Mouse (Mus musculus): ENCODE measurements at regions not wholly inside any gene's neighbourhood (a gene's known extent, or its start where the extent isn't known, plus 50 kb on each side); places are given as distances from the start of the nearest gene placed in this dataset.
"Not testable (repeated sequence)": the region's sequence is repeated elsewhere in the genome, so short reads cannot be mapped to it uniquely, and the experiment has no call there.

DNA sequence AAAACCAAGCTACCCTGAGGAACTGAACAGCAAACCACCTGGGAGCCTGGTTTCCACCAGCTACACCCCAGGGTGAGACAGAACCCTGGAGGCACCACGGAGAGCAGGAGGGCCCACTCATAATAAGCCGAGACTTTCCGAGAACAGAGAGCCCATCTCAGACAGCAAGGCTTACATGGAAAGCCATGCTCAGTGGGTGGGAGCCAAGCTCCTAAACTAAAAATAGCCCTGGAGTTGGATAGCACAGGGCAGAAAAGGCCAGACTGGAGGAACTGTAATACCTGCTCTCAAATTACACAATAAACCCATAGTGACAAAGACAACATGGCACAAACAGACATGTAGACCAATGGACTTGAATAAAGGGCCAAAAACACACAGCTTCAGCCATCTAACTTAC lies 69.9 kb downstream of the Fbxo4 start:
- 40% methylated on average over 3 of the region's 3 CpGs for WGBS
- H3K27ac ChIP-seq (ENCODE audit: low read length), result no peak overlapping the region
- H3K27me3 ChIP-seq (ENCODE audit: control insufficient read depth, insufficient read depth, low read length), result no peaks in the 10 kb centered on the region
- H3K4me1 ChIP-seq (ENCODE audit: control insufficient read depth, insufficient read depth, low read length), result peaks cover 14% of the 10 kb centered on the region
- H3K9me3 ChIP-seq (replicated peaks; ENCODE audit: control insufficient read depth, low read length), result no peaks in the 10 kb centered on the region
- ATAC-seq (replicated peaks; ENCODE audit: extremely low read depth, insufficient read depth, low FRiP score), result no peak
- H3K4me2 ChIP-seq (ENCODE audit: low read depth, low read length), result no peak overlapping the region
- no peaks in the 10 kb centered on the region for H3K36me3 ChIP-seq (ENCODE audit: control insufficient read depth, insufficient read depth)
- no peak overlapping the region for H3K9ac ChIP-seq (ENCODE audit: low read length)
- H3K4me3 ChIP-seq (ENCODE audit: low read length), result no peak overlapping the region

DNA sequence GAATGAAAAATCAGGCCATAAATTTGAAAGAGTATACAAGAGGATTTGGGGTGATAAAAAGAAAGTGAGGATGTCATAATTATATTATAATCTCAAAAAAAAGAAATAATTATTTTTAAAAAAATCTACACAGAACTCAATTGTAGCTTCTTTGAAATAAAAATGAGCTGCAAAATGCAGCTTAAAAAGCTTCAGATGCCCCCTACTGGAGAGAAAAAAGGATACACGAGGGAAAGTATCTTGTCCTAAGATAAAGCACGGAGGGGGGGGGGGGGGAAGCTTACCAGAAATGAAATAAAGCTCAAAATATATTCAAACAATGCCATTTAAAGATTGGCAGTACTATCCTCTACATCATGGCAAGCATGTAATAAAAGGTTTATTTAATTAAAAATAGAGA lies 70.7 kb downstream of the Fbxo4 start:
- no peaks in the 10 kb centered on the region for H3K9me3 ChIP-seq (replicated peaks; ENCODE audit: control insufficient read depth, low read length)
- no peaks in the 10 kb centered on the region for H3K27me3 ChIP-seq (ENCODE audit: control insufficient read depth, insufficient read depth, low read length)
- no peaks in the 10 kb centered on the region for H3K36me3 ChIP-seq (ENCODE audit: control insufficient read depth, insufficient read depth)
- H3K4me3 ChIP-seq (ENCODE audit: low read length), result no peak overlapping the region
- H3K4me1 ChIP-seq (ENCODE audit: control insufficient read depth, insufficient read depth, low read length), result peaks cover 14% of the 10 kb centered on the region
- no peak overlapping the region for H3K4me2 ChIP-seq (ENCODE audit: low read depth, low read length)
- no peak for ATAC-seq (replicated peaks; ENCODE audit: extremely low read depth, insufficient read depth, low FRiP score)
- H3K9ac ChIP-seq (ENCODE audit: low read length), result no peak overlapping the region
- no peak overlapping the region for H3K27ac ChIP-seq (ENCODE audit: low read length)
- 10% methylated on average over 2 of the region's 2 CpGs for WGBS

DNA sequence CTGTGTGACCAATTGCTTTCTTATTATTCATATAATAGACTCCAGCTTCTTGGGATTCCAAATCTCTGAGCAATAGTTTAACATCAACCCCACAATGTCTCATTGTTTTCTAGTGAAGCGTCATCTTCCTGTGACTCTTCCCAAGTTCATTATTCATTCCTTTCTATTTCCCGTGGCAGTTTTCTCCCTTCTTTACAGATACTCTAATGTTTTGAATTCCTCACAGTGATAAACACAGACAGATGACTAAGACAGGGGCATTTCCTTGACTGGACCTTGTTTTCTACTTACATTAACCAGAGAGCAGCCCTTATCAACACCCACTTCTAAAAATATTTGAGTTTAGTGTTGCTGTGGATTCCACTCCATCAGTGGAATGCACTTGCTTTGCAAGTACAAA lies 73.8 kb downstream of the Fbxo4 start:
- H3K4me2 ChIP-seq (ENCODE audit: low read depth, low read length), result no peak overlapping the region; the same call in 1 of the 2 replicates

DNA sequence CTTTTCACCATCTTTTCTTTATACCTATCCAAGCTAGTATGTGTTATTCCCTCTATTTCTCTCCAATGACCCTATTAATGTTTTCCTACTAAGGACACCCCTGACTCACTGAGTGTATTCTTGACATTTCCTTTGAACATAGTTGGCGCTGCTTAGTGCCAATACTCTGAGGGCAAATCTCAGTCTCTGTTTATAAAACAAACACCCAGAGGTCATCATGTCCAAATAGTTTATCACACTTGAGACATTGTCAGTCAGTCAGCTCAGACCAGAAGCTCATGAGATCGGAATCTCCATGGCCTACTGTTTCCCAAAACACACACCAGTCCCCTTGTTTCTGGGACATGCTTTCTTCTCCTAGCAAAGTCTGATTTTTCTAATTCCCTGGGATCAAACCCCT lies 100.9 kb downstream of the Fbxo4 start:
- Histone ChIP-seq H3K4me1 (ENCODE audit: control insufficient read depth, insufficient read depth, low read length) (peaks cover 2% of the 10 kb centered on the region; the same call in 1 of the 2 replicates), H3K4me3 (ENCODE audit: low read length) (no peak overlapping the region), H3K9me3 (replicated peaks; ENCODE audit: control insufficient read depth, low read length) (no peaks in the 10 kb centered on the region), H3K36me3 (ENCODE audit: control insufficient read depth, insufficient read depth) (no peaks in the 10 kb centered on the region), H3K27ac (ENCODE audit: low read length) (no peak overlapping the region), H3K4me2 (ENCODE audit: low read depth, low read length) (no peak overlapping the region), H3K27me3 (ENCODE audit: control insufficient read depth, insufficient read depth, low read length) (no peaks in the 10 kb centered on the region), H3K9ac (ENCODE audit: low read length) (no peak overlapping the region)
- ATAC-seq (replicated peaks; ENCODE audit: extremely low read depth, insufficient read depth, low FRiP score), result no peak
- WGBS, result 66% methylated on average over 2 of the region's 2 CpGs

More for the DNA sequence above, 73.8 kb downstream of the Fbxo4 start:
- Histone ChIP-seq H3K4me3 (ENCODE audit: low read length) (no peak overlapping the region), H3K4me1 (ENCODE audit: control insufficient read depth, insufficient read depth, low read length) (peaks cover 14% of the 10 kb centered on the region), H3K9ac (ENCODE audit: low read length) (no peak overlapping the region), H3K27me3 (ENCODE audit: control insufficient read depth, insufficient read depth, low read length) (no peaks in the 10 kb centered on the region), H3K36me3 (ENCODE audit: control insufficient read depth, insufficient read depth) (no peaks in the 10 kb centered on the region), H3K27ac (ENCODE audit: low read length) (peak overlapping the region; percentile 12; the same call in 1 of the 2 replicates), H3K9me3 (replicated peaks; ENCODE audit: control insufficient read depth, low read length) (no peaks in the 10 kb centered on the region)
- peak; percentile 58 for ATAC-seq (replicated peaks; ENCODE audit: extremely low read depth, insufficient read depth, low FRiP score)
- WGBS, result 14% methylated on average over 2 of the region's 2 CpGs

DNA sequence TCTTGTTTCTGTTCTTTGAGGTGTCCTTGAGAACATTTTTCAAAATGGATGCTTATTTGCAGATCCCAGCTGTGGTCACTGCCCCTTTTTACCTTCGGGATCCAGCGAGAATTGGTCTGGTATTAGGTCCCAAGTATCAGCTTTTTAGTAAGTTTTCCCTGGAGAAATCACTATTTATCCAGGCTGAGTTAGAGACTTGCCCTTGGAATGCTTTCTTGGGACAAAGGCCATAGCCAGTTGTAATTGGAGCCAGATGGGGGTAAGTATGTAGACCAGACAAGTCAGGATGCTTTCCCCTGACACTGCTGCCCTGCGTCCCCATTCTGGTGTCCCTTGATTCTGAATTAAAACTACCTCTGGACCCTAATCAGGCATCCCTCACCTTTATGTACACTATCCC lies 101.9 kb downstream of the Fbxo4 start:
- H3K9ac ChIP-seq (ENCODE audit: low read length), result no peak overlapping the region
- 69% methylated on average over 3 of the region's 3 CpGs for WGBS
- no peak for ATAC-seq (replicated peaks; ENCODE audit: extremely low read depth, insufficient read depth, low FRiP score)

DNA sequence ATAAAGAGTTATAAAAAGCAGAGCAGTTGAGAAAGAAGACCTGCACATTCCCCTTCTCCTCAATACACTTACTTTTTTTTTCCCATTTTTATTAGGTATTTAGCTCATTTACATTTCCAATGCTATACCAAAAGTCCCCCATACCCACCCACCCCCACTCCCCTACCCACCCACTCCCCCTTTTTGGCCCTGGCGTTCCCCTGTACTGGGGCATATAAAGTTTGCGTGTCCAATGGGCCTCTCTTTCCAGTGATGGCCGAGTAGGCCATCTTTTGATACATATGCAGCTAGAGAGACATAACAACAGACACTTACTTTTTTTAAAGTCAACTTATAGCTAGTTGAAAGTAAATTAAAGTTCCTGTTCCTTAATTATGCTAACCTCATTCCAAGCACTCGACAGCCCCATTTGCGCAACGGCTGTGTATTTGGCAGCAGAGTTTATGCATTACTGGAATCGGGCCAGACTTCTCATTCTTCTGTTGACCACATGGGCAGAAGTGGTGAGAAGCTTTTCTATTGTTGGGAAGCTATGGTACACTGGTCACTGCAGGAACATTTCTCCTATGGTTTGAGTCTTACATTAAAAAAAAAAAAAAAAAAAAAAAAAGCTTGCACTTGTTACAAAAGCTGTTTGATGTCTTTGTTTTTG lies 104.0 kb downstream of the Fbxo4 start:
- H3K27me3 ChIP-seq (ENCODE audit: control insufficient read depth, insufficient read depth, low read length); H3K9ac ChIP-seq (ENCODE audit: low read length); H3K9me3 ChIP-seq (replicated peaks; ENCODE audit: control insufficient read depth, low read length); H3K27ac ChIP-seq (ENCODE audit: low read length); H3K4me2 ChIP-seq (ENCODE audit: low read depth, low read length); H3K4me1 ChIP-seq (ENCODE audit: control insufficient read depth, insufficient read depth, low read length); H3K36me3 ChIP-seq (ENCODE audit: control insufficient read depth, insufficient read depth); H3K4me3 ChIP-seq (ENCODE audit: low read length); ATAC-seq (replicated peaks; ENCODE audit: extremely low read depth, insufficient read depth, low FRiP score): not testable (repeated sequence)
- 52% methylated on average over 6 of the region's 7 CpGs for WGBS

More for the DNA sequence above, 101.9 kb downstream of the Fbxo4 start:
- Histone ChIP-seq H3K4me3 (ENCODE audit: low read length) (no peak overlapping the region), H3K4me1 (ENCODE audit: control insufficient read depth, insufficient read depth, low read length) (peaks cover 2% of the 10 kb centered on the region; the same call in 1 of the 2 replicates), H3K36me3 (ENCODE audit: control insufficient read depth, insufficient read depth) (no peaks in the 10 kb centered on the region), H3K9me3 (replicated peaks; ENCODE audit: control insufficient read depth, low read length) (no peaks in the 10 kb centered on the region), H3K27me3 (ENCODE audit: control insufficient read depth, insufficient read depth, low read length) (no peaks in the 10 kb centered on the region), H3K27ac (ENCODE audit: low read length) (no peak overlapping the region), H3K4me2 (ENCODE audit: low read depth, low read length) (no peak overlapping the region)

DNA sequence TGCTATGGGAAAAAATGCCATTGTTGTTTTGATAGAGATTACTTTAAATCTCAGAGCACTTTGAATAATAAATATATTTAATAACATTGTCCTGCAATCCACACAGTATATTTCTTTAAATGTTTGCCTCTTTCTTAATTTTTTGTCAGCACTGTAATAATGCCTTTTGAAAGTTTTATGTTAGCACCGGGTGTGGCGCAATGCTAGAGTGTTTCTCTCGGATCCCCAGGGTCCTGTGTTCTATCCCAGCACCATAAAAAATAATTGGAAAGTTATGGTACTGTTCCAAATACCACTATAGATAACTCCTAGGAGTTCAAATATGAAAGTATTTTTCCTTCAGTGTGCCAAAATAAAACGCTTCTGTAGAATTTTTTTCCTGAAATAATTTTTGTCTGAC lies 147.6 kb downstream of the Fbxo4 start:
- no peaks in the 10 kb centered on the region for H3K4me1 ChIP-seq (ENCODE audit: control insufficient read depth, insufficient read depth, low read length)
- H3K36me3 ChIP-seq (ENCODE audit: control insufficient read depth, insufficient read depth), result no peaks in the 10 kb centered on the region
- WGBS, result 77% methylated on average over 4 of the region's 4 CpGs
- H3K4me2 ChIP-seq (ENCODE audit: low read depth, low read length), result no peak overlapping the region
- no peaks in the 10 kb centered on the region for H3K9me3 ChIP-seq (replicated peaks; ENCODE audit: control insufficient read depth, low read length)
- ATAC-seq (replicated peaks; ENCODE audit: extremely low read depth, insufficient read depth, low FRiP score), result no peak
- no peak overlapping the region for H3K4me3 ChIP-seq (ENCODE audit: low read length)
- H3K27me3 ChIP-seq (ENCODE audit: control insufficient read depth, insufficient read depth, low read length), result no peaks in the 10 kb centered on the region
- H3K27ac ChIP-seq (ENCODE audit: low read length), result no peak overlapping the region
- H3K9ac ChIP-seq (ENCODE audit: low read length), result no peak overlapping the region

DNA sequence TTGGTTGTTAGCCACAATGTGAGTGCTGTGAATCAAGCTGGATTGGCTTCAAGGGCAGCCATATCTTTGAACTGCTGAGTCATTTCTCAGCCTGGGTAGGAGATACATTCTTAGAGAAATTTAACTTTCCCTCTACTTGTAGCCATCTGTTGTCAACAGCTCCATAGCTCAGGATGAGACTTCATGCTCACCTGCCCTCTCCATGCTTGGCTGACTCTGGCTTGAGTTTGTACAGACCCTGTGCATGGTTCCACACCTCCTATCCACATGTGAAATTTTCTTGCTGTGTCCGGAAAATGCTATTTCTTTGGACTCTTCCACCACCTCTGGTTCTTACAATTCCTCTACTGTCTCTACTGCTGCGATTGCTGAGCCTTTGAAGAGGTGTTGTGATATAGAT lies 173.9 kb downstream of the Fbxo4 start:
- Histone ChIP-seq H3K27me3 (ENCODE audit: control insufficient read depth, insufficient read depth, low read length) (no peaks in the 10 kb centered on the region), H3K4me2 (ENCODE audit: low read depth, low read length) (no peak overlapping the region), H3K4me1 (ENCODE audit: control insufficient read depth, insufficient read depth, low read length) (no peaks in the 10 kb centered on the region), H3K9ac (ENCODE audit: low read length) (no peak overlapping the region), H3K36me3 (ENCODE audit: control insufficient read depth, insufficient read depth) (no peaks in the 10 kb centered on the region), H3K27ac (ENCODE audit: low read length) (no peak overlapping the region), H3K4me3 (ENCODE audit: low read length) (no peak overlapping the region), H3K9me3 (replicated peaks; ENCODE audit: control insufficient read depth, low read length) (no peaks in the 10 kb centered on the region)
- WGBS, result 70% methylated on average over 2 of the region's 2 CpGs
- no peak for ATAC-seq (replicated peaks; ENCODE audit: extremely low read depth, insufficient read depth, low FRiP score)

DNA sequence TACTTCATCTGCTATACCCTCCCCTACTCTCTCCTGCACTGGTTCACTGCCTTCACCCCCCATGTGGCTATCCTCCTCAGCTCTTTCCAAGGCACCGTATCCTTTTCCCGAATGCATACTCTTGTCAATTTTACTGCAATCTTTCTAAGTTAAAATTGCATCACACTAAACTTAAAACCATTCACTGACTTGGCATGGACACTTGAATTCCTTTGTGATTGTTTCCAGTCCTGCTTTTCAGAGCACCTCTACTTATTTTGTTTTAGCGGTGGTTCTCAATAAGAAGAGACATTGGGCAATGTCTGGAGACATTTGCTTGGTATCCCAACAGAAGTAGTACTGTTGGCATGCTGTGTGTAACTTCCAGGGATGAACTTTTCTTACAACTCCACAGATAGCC lies 192.6 kb upstream of the Ghr start:
- Histone ChIP-seq H3K4me2 (ENCODE audit: low read depth, low read length) (no peak overlapping the region), H3K36me3 (ENCODE audit: control insufficient read depth, insufficient read depth) (no peaks in the 10 kb centered on the region), H3K9ac (ENCODE audit: low read length) (no peak overlapping the region), H3K27ac (ENCODE audit: low read length) (no peak overlapping the region), H3K9me3 (replicated peaks; ENCODE audit: control insufficient read depth, low read length) (no peaks in the 10 kb centered on the region), H3K4me3 (ENCODE audit: low read length) (no peak overlapping the region), H3K27me3 (ENCODE audit: control insufficient read depth, insufficient read depth, low read length) (no peaks in the 10 kb centered on the region), H3K4me1 (ENCODE audit: control insufficient read depth, insufficient read depth, low read length) (no peaks in the 10 kb centered on the region)
- no peak for ATAC-seq (replicated peaks; ENCODE audit: extremely low read depth, insufficient read depth, low FRiP score)
- 75% methylated on average over 3 of the region's 3 CpGs for WGBS

All from heart, embryonic 16.5 days (tissue).